12 mouse cellular contexts compared by ENCODE assay signal in genomic region chr14:76487609-76488008, GRCm38 (mm10).
DNase-seq lines count a peak whose midpoint lies in the region; ATAC-seq lines count a peak whose summit lies in the region.
"Had no signal": no experiment of that assay in that cellular context is flagged by ENCODE, and none has a peak within 500 bp of the region (broad histone marks: within the 10 kb centered on the region; RNA-seq: fewer than 3 reads in every experiment).

No protein-coding gene starts in this region.

- whole genome bisulfite sequencing in hindbrain, embryonic 13.5 days: 92% methylated on average over 16 of the region's 16 CpGs
- 91% methylated on average over 16 of the region's 16 CpGs for WGBS in hindbrain, embryonic 16.5 days
- WGBS in midbrain, embryonic 11.5 days: 90% methylated on average over 16 of the region's 16 CpGs
- 89% methylated on average over 16 of the region's 16 CpGs for WGBS in midbrain, embryonic 14.5 days
- WGBS in embryonic facial prominence, embryonic 13.5 days: 78% methylated on average over 16 of the region's 16 CpGs
- 73% methylated on average over 16 of the region's 16 CpGs for WGBS in limb, embryonic 13.5 days

- no peaks in the 10 kb centered on the region for H3K9me3 ChIP-seq in hindbrain, embryonic 13.5 days
- no peaks in the 10 kb centered on the region for H3K9me3 ChIP-seq in hindbrain, embryonic 16.5 days (ENCODE audit: control insufficient read depth, low read length)
- H3K9me3 ChIP-seq in midbrain, embryonic 11.5 days (ENCODE audit: control insufficient read depth, low read length): no peaks in the 10 kb centered on the region
- no peaks in the 10 kb centered on the region for H3K9me3 ChIP-seq in midbrain, embryonic 14.5 days (ENCODE audit: control insufficient read depth, low read length)
- no peaks in the 10 kb centered on the region for H3K9me3 ChIP-seq in embryonic facial prominence, embryonic 13.5 days
- H3K9me3 ChIP-seq in limb, embryonic 13.5 days: no peaks in the 10 kb centered on the region

- no peaks in the 10 kb centered on the region for H3K36me3 ChIP-seq in hindbrain, embryonic 13.5 days
- H3K36me3 ChIP-seq in hindbrain, embryonic 16.5 days (ENCODE audit: control insufficient read depth, insufficient read depth, low read length): no peaks in the 10 kb centered on the region
- H3K36me3 ChIP-seq in midbrain, embryonic 11.5 days (ENCODE audit: control insufficient read depth, insufficient read depth, low read length): no peaks in the 10 kb centered on the region
- H3K36me3 ChIP-seq in midbrain, embryonic 14.5 days (ENCODE audit: control insufficient read depth, insufficient read depth, low read length): no peaks in the 10 kb centered on the region
- no peaks in the 10 kb centered on the region for H3K36me3 ChIP-seq in embryonic facial prominence, embryonic 13.5 days
- no peaks in the 10 kb centered on the region for H3K36me3 ChIP-seq in limb, embryonic 13.5 days

- DNase-seq in midbrain, embryonic 11.5 days (ENCODE audit: low spot score, missing footprints): peak; percentile 64
- DNase-seq in midbrain, embryonic 14.5 days: no peak
- DNase-seq in cerebellum, adult 11 months: no peak
- no peak for DNase-seq in embryo, embryonic 9.5 days (ENCODE audit: extremely low spot score)
- DNase-seq: cerebellum, adult 8-10 months; gastrocnemius, postnatal 14 days; lung, postnatal 14 days had no signal

- no peak overlapping the region for H3K4me2 ChIP-seq in hindbrain, embryonic 13.5 days
- no peak overlapping the region for H3K4me2 ChIP-seq in hindbrain, embryonic 16.5 days (ENCODE audit: low read length)
- no peak overlapping the region for H3K4me2 ChIP-seq in midbrain, embryonic 11.5 days
- H3K4me2 ChIP-seq in midbrain, embryonic 14.5 days (ENCODE audit: low read length): no peak overlapping the region
- H3K4me2 ChIP-seq in embryonic facial prominence, embryonic 13.5 days: no peak overlapping the region
- H3K4me2 ChIP-seq in limb, embryonic 13.5 days (replicated peaks): no peak overlapping the region

- H3K27me3 ChIP-seq in hindbrain, embryonic 13.5 days: no peaks in the 10 kb centered on the region
- H3K27me3 ChIP-seq in hindbrain, embryonic 16.5 days (replicated peaks; ENCODE audit: control insufficient read depth, insufficient read depth, low read length): no peaks in the 10 kb centered on the region
- no peaks in the 10 kb centered on the region for H3K27me3 ChIP-seq in midbrain, embryonic 11.5 days (ENCODE audit: control insufficient read depth, insufficient read depth, low read length)
- no peaks in the 10 kb centered on the region for H3K27me3 ChIP-seq in midbrain, embryonic 14.5 days (ENCODE audit: control insufficient read depth, insufficient read depth, low read length)
- no peaks in the 10 kb centered on the region for H3K27me3 ChIP-seq in embryonic facial prominence, embryonic 13.5 days
- no peaks in the 10 kb centered on the region for H3K27me3 ChIP-seq in limb, embryonic 13.5 days

- no peak for ATAC-seq in hindbrain, embryonic 13.5 days (ENCODE audit: low FRiP score)
- ATAC-seq in hindbrain, embryonic 16.5 days: no peak
- no peak for ATAC-seq in midbrain, embryonic 11.5 days (ENCODE audit: low FRiP score)
- no peak for ATAC-seq in midbrain, embryonic 14.5 days (ENCODE audit: low FRiP score, low TSS enrichment)
- ATAC-seq in embryonic facial prominence, embryonic 13.5 days (ENCODE audit: insufficient number of reproducible peaks, insufficient read depth, low FRiP score, low TSS enrichment, low read depth): no peak
- ATAC-seq in limb, embryonic 13.5 days (ENCODE audit: low FRiP score, low read depth): no peak
- ATAC-seq: forebrain, embryonic 16.5 days had no signal

- peak overlapping the region; percentile 30; the same call in 1 of the 2 replicates for H3K27ac ChIP-seq in hindbrain, embryonic 13.5 days
- H3K27ac ChIP-seq in hindbrain, embryonic 16.5 days (ENCODE audit: low read depth, low read length): no peak overlapping the region
- no peak overlapping the region for H3K27ac ChIP-seq in midbrain, embryonic 11.5 days (ENCODE audit: low read depth, low read length)
- H3K27ac ChIP-seq in midbrain, embryonic 14.5 days (replicated peaks; ENCODE audit: low read depth, low read length): no peak overlapping the region
- H3K27ac ChIP-seq in embryonic facial prominence, embryonic 13.5 days: peak overlapping the region; percentile 80
- peak overlapping the region; percentile 90 for H3K27ac ChIP-seq in limb, embryonic 13.5 days

- peak overlapping the region; percentile 9; the same call in 1 of the 2 replicates for H3K9ac ChIP-seq in hindbrain, embryonic 13.5 days
- H3K9ac ChIP-seq in hindbrain, embryonic 16.5 days (ENCODE audit: low read depth, low read length): no peak overlapping the region
- H3K9ac ChIP-seq in midbrain, embryonic 11.5 days (ENCODE audit: low read length): no peak overlapping the region
- H3K9ac ChIP-seq in midbrain, embryonic 14.5 days (replicated peaks; ENCODE audit: low read length): no peak overlapping the region
- H3K9ac ChIP-seq in embryonic facial prominence, embryonic 13.5 days: no peak overlapping the region
- 0 out of 2 replicates have a peak overlapping the region, but pooled peaks have one; percentile 43 for H3K9ac ChIP-seq in limb, embryonic 13.5 days

- H3K4me3 ChIP-seq in hindbrain, embryonic 13.5 days: no peak overlapping the region
- no peak overlapping the region for H3K4me3 ChIP-seq in hindbrain, embryonic 16.5 days (ENCODE audit: low read length)
- no peak overlapping the region for H3K4me3 ChIP-seq in midbrain, embryonic 11.5 days (ENCODE audit: low read depth, low read length)
- H3K4me3 ChIP-seq in midbrain, embryonic 14.5 days (replicated peaks; ENCODE audit: low read depth, low read length): no peak overlapping the region
- H3K4me3 ChIP-seq in embryonic facial prominence, embryonic 13.5 days: no peak overlapping the region
- no peak overlapping the region for H3K4me3 ChIP-seq in limb, embryonic 13.5 days

- H3K4me1 ChIP-seq in hindbrain, embryonic 13.5 days (replicated peaks): peaks cover 28% of the 10 kb centered on the region
- H3K4me1 ChIP-seq in hindbrain, embryonic 16.5 days (ENCODE audit: control insufficient read depth, insufficient read depth, low read depth, low read length): peaks cover 5% of the 10 kb centered on the region; the same call in 1 of the 2 replicates
- H3K4me1 ChIP-seq in midbrain, embryonic 11.5 days (ENCODE audit: control insufficient read depth, insufficient read depth, low read length): no peaks in the 10 kb centered on the region
- no peaks in the 10 kb centered on the region for H3K4me1 ChIP-seq in midbrain, embryonic 14.5 days (ENCODE audit: control insufficient read depth, insufficient read depth, low read length)
- H3K4me1 ChIP-seq in embryonic facial prominence, embryonic 13.5 days: peaks cover 26% of the 10 kb centered on the region
- peaks cover 31% of the 10 kb centered on the region for H3K4me1 ChIP-seq in limb, embryonic 13.5 days

Comparison
In these comparisons a context has a peak if more than half of its experiments do, and no peak if none do; other contexts are left out.
1. H3K27ac ChIP-seq: peak in hindbrain, embryonic 13.5 days (single experiment), embryonic facial prominence, embryonic 13.5 days (single experiment) and limb, embryonic 13.5 days (single experiment); none in hindbrain, embryonic 16.5 days (single experiment), midbrain, embryonic 11.5 days (single experiment) and midbrain, embryonic 14.5 days (single experiment).
2. H3K9ac ChIP-seq: peak in hindbrain, embryonic 13.5 days (single experiment) and limb, embryonic 13.5 days (single experiment); none in hindbrain, embryonic 16.5 days (single experiment), midbrain, embryonic 11.5 days (single experiment), midbrain, embryonic 14.5 days (single experiment) and embryonic facial prominence, embryonic 13.5 days (single experiment).